Mouse (Mus musculus) CD4-positive, CD25-positive, alpha-beta regulatory T cell, adult 4 months (primary cell): ENCODE data around the gene Hdgfl2. TPM values are rescaled to one million over a fixed set of nuclear protein-coding genes. Genes with fewer than 3 reads are reported as not detected.
"Not testable (repeated sequence)": the region's sequence is repeated elsewhere in the genome, so short reads cannot be mapped to it uniquely, and the experiment has no call there.

Experiments
- ATAC-seq: one replicate; pipeline ENCODE4 v1.8.0; 2017
- polyA plus RNA-seq, 2 experiments: library from polyadenylated mRNA; unstranded; fragments of 100-300 nt; shearing (Covaris generic); gene quantifications; one replicate each; pipeline ENCODE4 v1.2.1; 2017

Gene Hdgfl2
- polyA plus RNA-seq, 2 experiments from 2014 or later = 39.4 to 58.4 TPM

GRCm38 (mm10) chr17:56062081-56062480 is 17.4 kb upstream of the Hdgfl2 start:
- no peak for ATAC-seq

- ATAC-seq = not testable (repeated sequence)
Measured at GRCm38 (mm10) chr17:56065715-56066114, 13.7 kb upstream of the Hdgfl2 start.

GRCm38 (mm10) chr17:56066451-56066850 is 13.0 kb upstream of the Hdgfl2 start:
- ATAC-seq = no peak

GRCm38 (mm10) chr17:56069066-56069465 is 10.4 kb upstream of the Hdgfl2 start:
- ATAC-seq = no peak

GRCm38 (mm10) chr17:56071126-56071525 is 8.3 kb upstream of the Hdgfl2 start:
- no peak for ATAC-seq

GRCm38 (mm10) chr17:56072243-56072642 is 7.2 kb upstream of the Hdgfl2 start:
- no peak for ATAC-seq

GRCm38 (mm10) chr17:56074097-56074826 is 5.2 kb upstream of the Hdgfl2 start:
- no peak for ATAC-seq

GRCm38 (mm10) chr17:56074827-56075208 is 4.6 kb upstream of the Hdgfl2 start, which contains the start of gene Ubxn6:
Gene Ubxn6, minus strand, starts transcription at chr17:56075028.
- peak; percentile 56 for ATAC-seq

GRCm38 (mm10) chr17:56077523-56077922 is 1.9 kb upstream of the Hdgfl2 start:
- ATAC-seq = no peak

- not testable (repeated sequence) for ATAC-seq
Measured at GRCm38 (mm10) chr17:56078361-56078760, 1.1 kb upstream of the Hdgfl2 start.

GRCm38 (mm10) chr17:56079921-56080320 is 487 bp downstream of the Hdgfl2 start:
- no peak for ATAC-seq

GRCm38 (mm10) chr17:56080781-56081585 is 1.5 kb downstream of the Hdgfl2 start:
- no peak for ATAC-seq

GRCm38 (mm10) chr17:56092312-56092711 is 12.9 kb downstream of the Hdgfl2 start:
- ATAC-seq = no peak

GRCm38 (mm10) chr17:56092794-56093193 is 13.4 kb downstream of the Hdgfl2 start:
- ATAC-seq = no peak

- ATAC-seq = no peak
Measured at GRCm38 (mm10) chr17:56096883-56097282, 17.4 kb downstream of the Hdgfl2 start.

- ATAC-seq = no peak
Measured at GRCm38 (mm10) chr17:56098180-56098579, 18.7 kb downstream of the Hdgfl2 start.

- no peak for ATAC-seq
Measured at GRCm38 (mm10) chr17:56098711-56099572, 19.5 kb downstream of the Hdgfl2 start.

- no peak for ATAC-seq
Measured at GRCm38 (mm10) chr17:56100811-56101210, 21.4 kb downstream of the Hdgfl2 start.

GRCm38 (mm10) chr17:56102158-56102557 is 22.7 kb downstream of the Hdgfl2 start:
- ATAC-seq = no peak

GRCm38 (mm10) chr17:56102927-56103326 is 23.5 kb downstream of the Hdgfl2 start:
- ATAC-seq = no peak

- ATAC-seq = no peak
Measured at GRCm38 (mm10) chr17:56103465-56104285, 24.2 kb downstream of the Hdgfl2 start.

- ATAC-seq = not testable (repeated sequence)
Measured at GRCm38 (mm10) chr17:56104821-56105220, 25.4 kb downstream of the Hdgfl2 start.
